ENCODE assay signal across 8 mouse cellular contexts in the genomic region with DNA sequence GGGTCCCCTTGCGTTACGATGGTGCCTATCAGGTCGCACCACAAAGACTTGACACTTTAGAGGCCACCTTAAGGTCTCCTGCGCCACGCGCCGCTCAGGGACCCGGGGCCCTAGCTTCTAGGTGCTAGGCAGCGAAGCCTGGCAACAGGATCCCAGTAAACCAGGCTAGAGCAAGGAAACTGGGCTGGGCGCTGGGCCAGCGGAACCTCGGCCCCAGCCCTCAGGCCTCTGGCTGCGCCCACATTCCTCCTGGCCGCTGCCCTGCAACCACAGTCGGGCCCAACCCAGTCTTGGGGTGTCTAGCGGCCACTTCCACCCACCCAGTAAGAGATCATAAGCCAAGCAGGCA. TPM values are rescaled to one million over a fixed set of nuclear protein-coding genes. Genes with fewer than 3 reads are reported as not detected.
DNase-seq lines count a peak whose midpoint lies in the region; ATAC-seq and TF ChIP-seq lines count a peak whose summit lies in the region.

No protein-coding gene starts in this region.

- peaks cover 28% of the 10 kb centered on the region for H3K4me1 ChIP-seq in forebrain, embryonic 16.5 days (replicated peaks; ENCODE audit: control insufficient read depth, insufficient read depth, low read length)
- H3K4me1 ChIP-seq in kidney, embryonic 15.5 days, result peaks cover 53% of the 10 kb centered on the region

- no peak for TF ChIP-seq CTCF in layer of hippocampus, adult 2 months (conservative IDR thresholded peaks at IDR 0.05)

- peak; percentile 29 for ATAC-seq in forebrain, embryonic 16.5 days
- ATAC-seq in kidney, embryonic 15.5 days (replicated peaks; ENCODE audit: low FRiP score), result peak; percentile 38

- H3K4me3 ChIP-seq in layer of hippocampus, adult 2 months, result peak overlapping the region; percentile 89
- H3K4me3 ChIP-seq in forebrain, embryonic 16.5 days (replicated peaks; ENCODE audit: low read length), result peak overlapping the region; percentile 94
- H3K4me3 ChIP-seq in kidney, embryonic 15.5 days (replicated peaks), result peak overlapping the region; percentile 100

- no peaks in the 10 kb centered on the region for H3K27me3 ChIP-seq in forebrain, embryonic 16.5 days (replicated peaks; ENCODE audit: control insufficient read depth, insufficient read depth, low read length)
- no peaks in the 10 kb centered on the region for H3K27me3 ChIP-seq in kidney, embryonic 15.5 days

- peak overlapping the region; percentile 99 for H3K9ac ChIP-seq in forebrain, embryonic 16.5 days (replicated peaks; ENCODE audit: low read depth, low read length)
- peak overlapping the region; percentile 100 for H3K9ac ChIP-seq in kidney, embryonic 15.5 days

- 4% methylated on average over 16 of the region's 16 CpGs for WGBS in forebrain, embryonic 16.5 days
- 3% methylated on average over 16 of the region's 16 CpGs for WGBS in kidney, embryonic 15.5 days

- peak overlapping the region; percentile 68 for H3K4me2 ChIP-seq in forebrain, embryonic 16.5 days (ENCODE audit: low read length)
- H3K4me2 ChIP-seq in kidney, embryonic 15.5 days, result peak overlapping the region; percentile 88

- DNase-seq in layer of hippocampus, adult 2 months (ENCODE audit: low spot score in 2 of 2), result no peak
- DNase-seq in layer of hippocampus, adult 8-10 months (ENCODE audit: low spot score in 2 of 2), result no peak
- DNase-seq in adipocyte (ENCODE audit: low spot score), result peak; percentile 84
- DNase-seq in lung, postnatal 25 days (ENCODE audit: low spot score), result peak; percentile 71
- peak; percentile 73 for DNase-seq in testis, postnatal 10 days (ENCODE audit: low spot score)
- no peak for DNase-seq in right cerebral cortex, postnatal 25 days

- peak overlapping the region; percentile 80 for H3K27ac ChIP-seq in layer of hippocampus, adult 2 months
- peak overlapping the region; percentile 5; the same call in 1 of the 2 replicates for H3K27ac ChIP-seq in forebrain, embryonic 16.5 days (ENCODE audit: low read length)
- H3K27ac ChIP-seq in kidney, embryonic 15.5 days, result peak overlapping the region; percentile 96

- peaks cover 9% of the 10 kb centered on the region for H3K36me3 ChIP-seq in forebrain, embryonic 16.5 days (ENCODE audit: control insufficient read depth, insufficient read depth)
- peaks cover 30% of the 10 kb centered on the region for H3K36me3 ChIP-seq in kidney, embryonic 15.5 days

- no peaks in the 10 kb centered on the region for H3K9me3 ChIP-seq in forebrain, embryonic 16.5 days (ENCODE audit: control insufficient read depth, low read length)
- no peaks in the 10 kb centered on the region for H3K9me3 ChIP-seq in kidney, embryonic 15.5 days (replicated peaks)

RNA-seq across cellular contexts. Expression of a gene that starts 0.3 kb away (rescaled TPM):
- total RNA-seq in layer of hippocampus, adult 2 months (2021), result 10 to 100 TPM; 11.1 to 13.3 TPM
- total RNA-seq in layer of hippocampus, adult 8-10 months (2022), result 10 to 100 TPM in 3 of 4 experiments, 1 to 10 TPM in 1; 9.2 to 11.1 (median 10.4) TPM
- 122 and 124 TPM in 2 replicates for polyA plus RNA-seq in forebrain, embryonic 16.5 days (2015; fragmentation: Nextera tagmentation; extraction: Ambion mirVana)
- polyA plus RNA-seq in kidney, embryonic 15.5 days (2015; fragmentation: Nextera tagmentation; extraction: Ambion mirVana), result 94.2 and 99.5 TPM in 2 replicates

RNA-seq across cellular contexts. Expression of a gene that starts 10.7 kb away (rescaled TPM):
- 1 to 10 TPM; 2.6 to 3.3 TPM for total RNA-seq in layer of hippocampus, adult 2 months (2021)
- total RNA-seq in layer of hippocampus, adult 8-10 months (2022), result 1 to 10 TPM; 3.0 to 3.5 (median 3.3) TPM
- polyA plus RNA-seq in forebrain, embryonic 16.5 days (2015; fragmentation: Nextera tagmentation; extraction: Ambion mirVana), result 5.1 and 6.0 TPM in 2 replicates
- 21.1 and 25.0 TPM in 2 replicates for polyA plus RNA-seq in kidney, embryonic 15.5 days (2015; fragmentation: Nextera tagmentation; extraction: Ambion mirVana)

RNA-seq across cellular contexts. Expression of a gene that starts 10.8 kb away (rescaled TPM):
- 10 to 100 TPM; 21.1 to 24.3 TPM for total RNA-seq in layer of hippocampus, adult 2 months (2021)
- total RNA-seq in layer of hippocampus, adult 8-10 months (2022), result 10 to 100 TPM; 16.6 to 24.8 (median 23.8) TPM
- polyA plus RNA-seq in forebrain, embryonic 16.5 days (2015; fragmentation: Nextera tagmentation; extraction: Ambion mirVana), result 5.4 and 6.5 TPM in 2 replicates
- 28.7 and 31.8 TPM in 2 replicates for polyA plus RNA-seq in kidney, embryonic 15.5 days (2015; fragmentation: Nextera tagmentation; extraction: Ambion mirVana)

RNA-seq across cellular contexts. Expression of a gene that starts 17.6 kb away (rescaled TPM):
- 100 to 1,000 TPM; 747 to 755 TPM for total RNA-seq in layer of hippocampus, adult 2 months (2021)
- 100 to 1,000 TPM; 606 to 878 (median 722) TPM for total RNA-seq in layer of hippocampus, adult 8-10 months (2022)
- polyA plus RNA-seq in forebrain, embryonic 16.5 days (2015; fragmentation: Nextera tagmentation; extraction: Ambion mirVana), result 758 and 831 TPM in 2 replicates
- 1,327 and 1,492 TPM in 2 replicates for polyA plus RNA-seq in kidney, embryonic 15.5 days (2015; fragmentation: Nextera tagmentation; extraction: Ambion mirVana)

RNA-seq across cellular contexts. Expression of a gene that starts 22.5 kb away (rescaled TPM):
- 10 to 100 TPM; 33.3 TPM for total RNA-seq in layer of hippocampus, adult 2 months (2021)
- 10 to 100 TPM; 28.2 to 39.4 (median 36.4) TPM for total RNA-seq in layer of hippocampus, adult 8-10 months (2022)
- polyA plus RNA-seq in forebrain, embryonic 16.5 days (2015; fragmentation: Nextera tagmentation; extraction: Ambion mirVana), result 53.9 and 56.9 TPM in 2 replicates
- polyA plus RNA-seq in kidney, embryonic 15.5 days (2015; fragmentation: Nextera tagmentation; extraction: Ambion mirVana), result 113 and 132 TPM in 2 replicates

Comparison
In these comparisons a context has a peak if more than half of its experiments do, and no peak if none do; other contexts are left out.
1. DNase-seq: peak in adipocyte (single experiment), lung, postnatal 25 days (single experiment) and testis, postnatal 10 days (single experiment); none in layer of hippocampus, adult 2 months (0 of 2), layer of hippocampus, adult 8-10 months (0 of 2) and right cerebral cortex, postnatal 25 days (single experiment).
2. H3K27ac ChIP-seq: peak in every context shown above with its lines; median percentile 96 in kidney, embryonic 15.5 days; 80 in layer of hippocampus, adult 2 months; 5 in forebrain, embryonic 16.5 days.
3. Peak in every context shown above with its lines, with median percentiles within 50 percentile points of each other: H3K4me3 ChIP-seq.